In the genomic region with DNA sequence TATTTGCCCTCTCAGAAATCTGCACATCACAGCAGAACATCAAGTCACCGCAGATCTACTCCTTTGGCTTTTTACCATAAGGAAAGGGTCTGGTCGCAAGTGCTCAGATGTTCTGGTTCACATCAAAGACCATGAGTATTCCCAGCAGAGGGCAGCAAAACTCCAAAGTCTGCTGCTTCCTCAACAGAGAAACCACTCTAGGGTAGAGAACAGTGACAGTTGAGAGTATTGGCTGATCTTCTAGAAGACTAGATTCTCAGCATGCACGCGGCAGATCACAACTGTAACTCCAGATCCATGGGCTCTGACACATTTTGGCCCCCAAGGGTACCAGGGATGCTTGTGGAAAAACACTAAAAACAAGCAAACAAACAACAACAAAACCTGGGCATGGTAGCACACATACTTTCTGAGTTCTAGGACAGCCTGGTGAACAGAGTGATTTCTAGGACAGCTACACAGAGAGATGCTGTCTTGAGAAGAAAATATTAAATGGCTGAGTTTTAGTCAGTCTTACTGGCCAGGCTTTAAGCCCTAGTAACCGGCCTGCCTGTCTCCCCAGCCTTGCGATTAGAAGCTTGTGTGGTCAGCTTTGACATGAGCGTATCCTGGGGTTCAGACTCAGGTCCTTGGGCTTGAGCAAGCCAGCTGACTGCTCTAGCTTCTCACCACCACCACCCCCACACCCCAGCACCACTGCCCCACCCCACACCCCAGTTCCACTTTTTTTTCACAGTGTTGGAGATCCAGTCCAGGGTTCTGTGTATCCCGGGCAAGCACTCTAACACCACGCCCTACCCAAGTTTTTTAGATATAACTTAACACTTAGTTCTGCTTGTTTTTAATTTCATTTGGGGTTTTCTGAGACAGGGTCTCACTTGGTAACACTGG, we compare ENCODE assay signal across 8 mouse cellular contexts. TPM values are rescaled to one million over a fixed set of nuclear protein-coding genes. Genes with fewer than 3 reads are reported as not detected.
A peak's percentile ranks its signal among the peaks of the same experiment; 100 is the strongest.
DNase-seq lines count a peak whose midpoint lies in the region; ATAC-seq and TF ChIP-seq lines count a peak whose summit lies in the region.

No protein-coding gene starts in this region.

- no peak for TF ChIP-seq POLR2A in brain, embryonic 14.5 days (IDR thresholded peaks at IDR 0.05; ENCODE audit: borderline replicate concordance, extremely low read depth, insufficient read depth, insufficient read length, poor library complexity, severe bottlenecking)
- no peak for TF ChIP-seq POLR2A in lung, adult 2 months (IDR thresholded peaks at IDR 0.05; ENCODE audit: borderline replicate concordance, extremely low read depth, low read depth, low read length)

- 60% methylated on average over 9 of the region's 9 CpGs for WGBS in forebrain, embryonic 12.5 days
- WGBS in hindbrain, embryonic 11.5 days: 63% methylated on average over 9 of the region's 9 CpGs
- 48% methylated on average over 9 of the region's 9 CpGs for WGBS in lung, adult 2 months
- WGBS in neural tube, embryonic 14.5 days: 64% methylated on average over 9 of the region's 9 CpGs

- no peak overlapping the region for H3K27ac ChIP-seq in forebrain, embryonic 12.5 days
- H3K27ac ChIP-seq in hindbrain, embryonic 11.5 days (ENCODE audit: low read depth, low read length): no peak overlapping the region
- no peak overlapping the region for H3K27ac ChIP-seq in neural tube, embryonic 14.5 days (ENCODE audit: low read depth, low read length)

- no peaks in the 10 kb centered on the region for H3K36me3 ChIP-seq in E14TG2a.4 (ENCODE audit: insufficient read depth, low read length)
- H3K36me3 ChIP-seq in forebrain, embryonic 12.5 days (replicated peaks): peaks cover 2% of the 10 kb centered on the region
- H3K36me3 ChIP-seq in hindbrain, embryonic 11.5 days (ENCODE audit: control insufficient read depth, insufficient read depth, low read length): no peaks in the 10 kb centered on the region
- H3K36me3 ChIP-seq in neural tube, embryonic 14.5 days (ENCODE audit: control insufficient read depth, insufficient read depth, low read length): no peaks in the 10 kb centered on the region

- H3K4me2 ChIP-seq in forebrain, embryonic 12.5 days: no peak overlapping the region
- H3K4me2 ChIP-seq in hindbrain, embryonic 11.5 days (replicated peaks; ENCODE audit: low read depth, low read length): no peak overlapping the region
- H3K4me2 ChIP-seq in neural tube, embryonic 14.5 days (ENCODE audit: low read depth, low read length): no peak overlapping the region

- peaks cover 14% of the 10 kb centered on the region for H3K4me1 ChIP-seq in E14TG2a.4 (replicated peaks; ENCODE audit: low read depth, low read length)
- peaks cover 19% of the 10 kb centered on the region for H3K4me1 ChIP-seq in forebrain, embryonic 12.5 days
- H3K4me1 ChIP-seq in hindbrain, embryonic 11.5 days (replicated peaks; ENCODE audit: control insufficient read depth, insufficient read depth, low read length): 0 out of 2 replicates have a peak, but pooled peaks cover 4% of the 10 kb centered on the region
- H3K4me1 ChIP-seq in lung, adult 2 months (ENCODE audit: control insufficient read depth, insufficient read depth, low read length): peaks cover 3% of the 10 kb centered on the region; the same call in 1 of the 2 replicates
- peaks cover 10% of the 10 kb centered on the region for H3K4me1 ChIP-seq in neural tube, embryonic 14.5 days (ENCODE audit: control insufficient read depth, insufficient read depth, low read length)

- no peak overlapping the region for H3K9ac ChIP-seq in forebrain, embryonic 12.5 days
- H3K9ac ChIP-seq in hindbrain, embryonic 11.5 days (ENCODE audit: low read depth, low read length): no peak overlapping the region
- no peak overlapping the region for H3K9ac ChIP-seq in neural tube, embryonic 14.5 days (replicated peaks; ENCODE audit: low read depth, low read length)

- peak; percentile 94 for DNase-seq in brain, embryonic 14.5 days (ENCODE audit: low read depth)
- peak; percentile 87 for DNase-seq in hindbrain, embryonic 11.5 days (ENCODE audit: low spot score)
- DNase-seq in layer of hippocampus, adult 8-10 months (ENCODE audit: low spot score in 2 of 2): peak; percentile 56 to 83
- peak; percentile 58 for DNase-seq in lung, adult 2 months
- peak; percentile 76 for DNase-seq in telencephalon, adult 2 months (ENCODE audit: low read depth, low spot score)

- ATAC-seq in forebrain, embryonic 12.5 days (ENCODE audit: low FRiP score): peak; percentile 80
- ATAC-seq in hindbrain, embryonic 11.5 days (ENCODE audit: low FRiP score): peak; percentile 43; the same call in 1 of the 2 replicates
- peak; percentile 78; the same call in 1 of the 2 replicates for ATAC-seq in neural tube, embryonic 14.5 days (ENCODE audit: low read depth)

- TF ChIP-seq CTCF in E14TG2a.4 (conservative IDR thresholded peaks at IDR 0.05; ENCODE audit: low read length): peak; percentile 33
- peak; percentile 80; the same call in 1 of the 2 replicates for TF ChIP-seq CTCF in brain, embryonic 14.5 days (IDR thresholded peaks at IDR 0.05; ENCODE audit: borderline replicate concordance, extremely low read depth, insufficient read depth, insufficient read length)
- peak; percentile 35 for TF ChIP-seq CTCF in lung, adult 2 months (IDR thresholded peaks at IDR 0.05; ENCODE audit: insufficient read depth, low read length)

- H3K27me3 ChIP-seq in E14TG2a.4 (ENCODE audit: insufficient read depth, low read length): peaks cover 30% of the 10 kb centered on the region
- H3K27me3 ChIP-seq in forebrain, embryonic 12.5 days: peaks cover 17% of the 10 kb centered on the region
- no peaks in the 10 kb centered on the region for H3K27me3 ChIP-seq in hindbrain, embryonic 11.5 days (ENCODE audit: control insufficient read depth, insufficient read depth, low read length)
- no peaks in the 10 kb centered on the region for H3K27me3 ChIP-seq in neural tube, embryonic 14.5 days (ENCODE audit: control insufficient read depth, insufficient read depth, low read length)

- H3K4me3 ChIP-seq in E14TG2a.4 (replicated peaks; ENCODE audit: low read length): no peak overlapping the region
- no peak overlapping the region for H3K4me3 ChIP-seq in forebrain, embryonic 12.5 days (replicated peaks)
- no peak overlapping the region for H3K4me3 ChIP-seq in hindbrain, embryonic 11.5 days (ENCODE audit: low read depth, low read length)
- H3K4me3 ChIP-seq in lung, adult 2 months (replicated peaks; ENCODE audit: extremely low read depth, low read depth, low read length): no peak overlapping the region
- no peak overlapping the region for H3K4me3 ChIP-seq in neural tube, embryonic 14.5 days (ENCODE audit: low read depth, low read length)

- no peaks in the 10 kb centered on the region for H3K9me3 ChIP-seq in E14TG2a.4 (ENCODE audit: low read length)
- no peaks in the 10 kb centered on the region for H3K9me3 ChIP-seq in forebrain, embryonic 12.5 days
- H3K9me3 ChIP-seq in hindbrain, embryonic 11.5 days (ENCODE audit: control insufficient read depth, low read length): no peaks in the 10 kb centered on the region
- no peaks in the 10 kb centered on the region for H3K9me3 ChIP-seq in neural tube, embryonic 14.5 days (ENCODE audit: control insufficient read depth, low read length)

RNA-seq across cellular contexts. Expression of a gene that starts 28.2 kb away (rescaled TPM):
- 51.2 and 53.4 TPM in 2 replicates for polyA plus RNA-seq in brain, embryonic 14.5 days (2012; rRNA removed)
- polyA plus RNA-seq in forebrain, embryonic 12.5 days (2016; fragmentation: Nextera tagmentation; extraction: Ambion mirVana): 104 and 107 TPM in 2 replicates
- polyA plus RNA-seq in hindbrain, embryonic 11.5 days (2014; fragmentation: Nextera tagmentation; extraction: Ambion mirVana): 134 and 135 TPM in 2 replicates
- total RNA-seq in layer of hippocampus, adult 8-10 months (2022): 10 to 100 TPM; 70.3 to 82.5 (median 74.4) TPM
- polyA plus RNA-seq in lung, adult 2 months (2012; rRNA removed): 25.9 TPM in 2 replicates
- 105 and 111 TPM in 2 replicates for polyA plus RNA-seq in neural tube, embryonic 14.5 days (2014; fragmentation: Nextera tagmentation; extraction: Ambion mirVana)

RNA-seq across cellular contexts. Expression of a gene that starts 40.7 kb away (rescaled TPM):
- polyA plus RNA-seq in brain, embryonic 14.5 days (2012; rRNA removed): 44.3 and 69.0 TPM in 2 replicates
- polyA plus RNA-seq in forebrain, embryonic 12.5 days (2016; fragmentation: Nextera tagmentation; extraction: Ambion mirVana): 35.7 and 39.3 TPM in 2 replicates
- polyA plus RNA-seq in hindbrain, embryonic 11.5 days (2014; fragmentation: Nextera tagmentation; extraction: Ambion mirVana): 27.5 and 35.5 TPM in 2 replicates
- total RNA-seq in layer of hippocampus, adult 8-10 months (2022): 100 to 1,000 TPM; 195 to 235 (median 214) TPM
- polyA plus RNA-seq in lung, adult 2 months (2012; rRNA removed): 26.8 and 68.2 TPM in 2 replicates
- 75.8 and 87.1 TPM in 2 replicates for polyA plus RNA-seq in neural tube, embryonic 14.5 days (2014; fragmentation: Nextera tagmentation; extraction: Ambion mirVana)
